Mouse (Mus musculus): ENCODE results near the gene Gpr27. TPM values are rescaled to one million over a fixed set of nuclear protein-coding genes. Genes with fewer than 3 reads are reported as not detected.

Gene Gpr27
- polyA plus RNA-seq, 1 experiment from 2014 or later: 23.6 TPM

DNA sequence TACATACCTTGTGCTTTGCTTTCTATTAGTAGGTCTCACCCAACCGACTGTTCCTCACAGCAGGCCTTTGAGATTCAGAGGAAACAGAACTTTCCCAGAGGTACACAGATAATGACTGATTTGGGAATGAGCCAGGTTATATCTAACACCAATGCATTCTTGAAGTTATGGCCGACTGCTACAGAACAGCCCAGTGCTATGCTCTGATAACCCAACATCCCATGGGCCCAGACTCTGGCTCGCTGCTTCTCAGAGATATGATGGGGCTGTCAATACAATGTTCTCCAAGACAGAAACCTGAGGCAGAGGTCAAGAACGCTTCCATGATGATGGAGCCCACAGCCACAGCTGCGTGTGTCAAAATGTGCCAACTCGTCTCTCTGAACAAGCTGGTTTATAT, 4.0 kb upstream of the Gpr27 start:
- Histone ChIP-seq H3K36me3 (ENCODE audit: control insufficient read depth, insufficient read depth, low read length) (no peaks in the 10 kb centered on the region), H3K27me3 (ENCODE audit: control insufficient read depth, insufficient read depth, low read length) (peaks cover 18% of the 10 kb centered on the region; the same call in 1 of the 2 replicates), H3K4me1 (ENCODE audit: control insufficient read depth, insufficient read depth, low read length) (peaks cover 5% of the 10 kb centered on the region; the same call in 1 of the 2 replicates), H3K9ac (replicated peaks; ENCODE audit: low read length) (no peak overlapping the region), H3K4me3 (replicated peaks; ENCODE audit: low read depth, low read length) (no peak overlapping the region), H3K27ac (replicated peaks; ENCODE audit: low read depth, low read length) (no peak overlapping the region), H3K4me2 (ENCODE audit: low read length) (no peak overlapping the region), H3K9me3 (ENCODE audit: control insufficient read depth, low read length) (0 out of 2 replicates have a peak, but pooled peaks cover 4% of the 10 kb centered on the region)
- WGBS: 79% methylated on average over 6 of the region's 6 CpGs
- no peak for ATAC-seq (ENCODE audit: low FRiP score, low TSS enrichment)
- no peak for DNase-seq

DNA sequence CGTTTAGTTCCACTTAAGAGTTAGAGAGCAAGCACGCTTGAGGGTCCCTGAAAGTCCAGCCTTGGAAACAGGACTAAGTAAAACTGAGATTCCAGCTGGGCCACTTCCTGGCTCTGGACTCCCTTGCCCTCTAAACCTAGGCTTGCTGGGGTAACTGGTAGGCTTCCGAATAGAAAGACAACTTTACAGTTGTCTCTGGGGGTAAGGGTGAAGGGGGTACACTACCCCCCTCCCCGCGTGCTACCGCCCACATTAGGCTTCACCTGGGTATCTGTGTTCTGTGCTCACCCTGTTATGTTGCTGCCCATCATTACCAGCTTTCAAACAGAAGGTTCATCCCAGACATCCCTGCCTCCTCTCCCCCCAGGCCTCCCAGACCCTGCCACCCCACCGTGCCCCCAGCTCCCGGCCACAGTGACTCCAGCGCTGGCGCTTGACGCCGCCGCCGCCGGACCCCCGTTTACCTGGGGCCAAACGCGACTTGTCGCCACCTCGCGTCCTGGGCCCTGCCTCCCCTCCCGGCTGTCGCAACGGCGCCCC, 743 bp upstream of the Gpr27 start:
- ATAC-seq (ENCODE audit: low FRiP score, low TSS enrichment) (peak; percentile 59; the same call in 1 of the 2 replicates), DNase-seq (peak; percentile 36)
- Histone ChIP-seq H3K4me3 (replicated peaks; ENCODE audit: low read depth, low read length) (peak overlapping the region; percentile 65), H3K36me3 (ENCODE audit: control insufficient read depth, insufficient read depth, low read length) (no peaks in the 10 kb centered on the region), H3K9me3 (ENCODE audit: control insufficient read depth, low read length) (no peaks in the 10 kb centered on the region), H3K9ac (replicated peaks; ENCODE audit: low read length) (peak overlapping the region; percentile 82), H3K4me2 (ENCODE audit: low read length) (peak overlapping the region; percentile 86), H3K27me3 (ENCODE audit: control insufficient read depth, insufficient read depth, low read length) (peaks cover 23% of the 10 kb centered on the region; the same call in 1 of the 2 replicates), H3K27ac (replicated peaks; ENCODE audit: low read depth, low read length) (peak overlapping the region; percentile 92), H3K4me1 (ENCODE audit: control insufficient read depth, insufficient read depth, low read length) (peaks cover 12% of the 10 kb centered on the region; the same call in 1 of the 2 replicates)
- 6% methylated on average over 25 of the region's 25 CpGs for WGBS

GRCm38 (mm10) chr6:99692916-99693841, 700 bp downstream of the Gpr27 start:
- Histone ChIP-seq H3K9ac (replicated peaks; ENCODE audit: low read length) (peak overlapping the region; percentile 82), H3K4me3 (replicated peaks; ENCODE audit: low read depth, low read length) (peak overlapping the region; percentile 65), H3K9me3 (ENCODE audit: control insufficient read depth, low read length) (no peaks in the 10 kb centered on the region), H3K27ac (replicated peaks; ENCODE audit: low read depth, low read length) (peak overlapping the region; percentile 92), H3K36me3 (ENCODE audit: control insufficient read depth, insufficient read depth, low read length) (no peaks in the 10 kb centered on the region), H3K27me3 (ENCODE audit: control insufficient read depth, insufficient read depth, low read length) (peaks cover 23% of the 10 kb centered on the region; the same call in 1 of the 2 replicates), H3K4me2 (ENCODE audit: low read length) (peak overlapping the region; percentile 86), H3K4me1 (ENCODE audit: control insufficient read depth, insufficient read depth, low read length) (peaks cover 12% of the 10 kb centered on the region; the same call in 1 of the 2 replicates)
- peak; percentile 65 for DNase-seq
- ATAC-seq (ENCODE audit: low FRiP score, low TSS enrichment): peak; percentile 43; the same call in 1 of the 2 replicates
- under 1% methylated on average over 103 of the region's 110 CpGs for WGBS

GRCm38 (mm10) chr6:99700484-99700883, 8.0 kb downstream of the Gpr27 start:
- ATAC-seq (ENCODE audit: low FRiP score, low TSS enrichment) (no peak), DNase-seq (no peak)
- H3K4me3 ChIP-seq (replicated peaks; ENCODE audit: low read depth, low read length): no peak overlapping the region
- no peak overlapping the region for H3K27ac ChIP-seq (replicated peaks; ENCODE audit: low read depth, low read length)
- no peaks in the 10 kb centered on the region for H3K36me3 ChIP-seq (ENCODE audit: control insufficient read depth, insufficient read depth, low read length)
- no peaks in the 10 kb centered on the region for H3K9me3 ChIP-seq (ENCODE audit: control insufficient read depth, low read length)
- no peaks in the 10 kb centered on the region for H3K4me1 ChIP-seq (ENCODE audit: control insufficient read depth, insufficient read depth, low read length)
- no peak overlapping the region for H3K4me2 ChIP-seq (ENCODE audit: low read length)
- H3K27me3 ChIP-seq (ENCODE audit: control insufficient read depth, insufficient read depth, low read length): no peaks in the 10 kb centered on the region
- WGBS: 62% methylated on average over 3 of the region's 3 CpGs
- H3K9ac ChIP-seq (replicated peaks; ENCODE audit: low read length): no peak overlapping the region

GRCm38 (mm10) chr6:99711576-99712101, 19.2 kb downstream of the Gpr27 start:
- no peaks in the 10 kb centered on the region for H3K36me3 ChIP-seq (ENCODE audit: control insufficient read depth, insufficient read depth, low read length)
- H3K9ac ChIP-seq (replicated peaks; ENCODE audit: low read length): no peak overlapping the region
- no peak overlapping the region for H3K4me2 ChIP-seq (ENCODE audit: low read length)
- H3K4me3 ChIP-seq (replicated peaks; ENCODE audit: low read depth, low read length): no peak overlapping the region
- no peak for DNase-seq
- H3K27ac ChIP-seq (replicated peaks; ENCODE audit: low read depth, low read length): no peak overlapping the region
- H3K27me3 ChIP-seq (ENCODE audit: control insufficient read depth, insufficient read depth, low read length): no peaks in the 10 kb centered on the region
- H3K4me1 ChIP-seq (ENCODE audit: control insufficient read depth, insufficient read depth, low read length): no peaks in the 10 kb centered on the region
- H3K9me3 ChIP-seq (ENCODE audit: control insufficient read depth, low read length): no peaks in the 10 kb centered on the region
- WGBS: 76% methylated on average over 11 of the region's 11 CpGs
- ATAC-seq (ENCODE audit: low FRiP score, low TSS enrichment): no peak

DNA sequence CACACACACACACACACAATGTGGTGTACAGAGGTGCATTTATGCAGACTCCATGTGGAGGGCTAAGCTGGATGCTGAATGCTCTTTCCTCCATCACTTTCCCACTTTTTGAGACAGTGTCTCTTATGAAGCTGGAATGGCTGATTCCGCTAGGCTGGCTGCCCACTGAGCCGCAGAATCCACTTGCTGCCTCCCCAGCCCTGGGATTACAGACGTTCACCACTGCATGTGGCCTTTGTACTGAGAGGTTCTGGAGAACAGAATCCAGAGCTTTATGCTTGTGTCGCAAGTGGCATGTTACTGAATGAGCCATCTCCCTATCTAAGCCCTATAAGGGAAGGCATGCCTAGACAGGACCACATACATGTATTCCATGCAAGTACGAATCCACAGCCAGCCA, 20.8 kb downstream of the Gpr27 start:
- Histone ChIP-seq H3K4me2 (ENCODE audit: low read length) (no peak overlapping the region), H3K27ac (replicated peaks; ENCODE audit: low read depth, low read length) (no peak overlapping the region), H3K36me3 (ENCODE audit: control insufficient read depth, insufficient read depth, low read length) (no peaks in the 10 kb centered on the region), H3K27me3 (ENCODE audit: control insufficient read depth, insufficient read depth, low read length) (no peaks in the 10 kb centered on the region), H3K4me3 (replicated peaks; ENCODE audit: low read depth, low read length) (no peak overlapping the region), H3K4me1 (ENCODE audit: control insufficient read depth, insufficient read depth, low read length) (no peaks in the 10 kb centered on the region), H3K9ac (replicated peaks; ENCODE audit: low read length) (no peak overlapping the region), H3K9me3 (ENCODE audit: control insufficient read depth, low read length) (no peaks in the 10 kb centered on the region)
- no peak for ATAC-seq (ENCODE audit: low FRiP score, low TSS enrichment)
- no peak for DNase-seq
- 60% methylated on average over 5 of the region's 5 CpGs for WGBS

GRCm38 (mm10) chr6:99715191-99715590, 22.7 kb downstream of the Gpr27 start:
- Histone ChIP-seq H3K4me3 (replicated peaks; ENCODE audit: low read depth, low read length) (no peak overlapping the region), H3K27ac (replicated peaks; ENCODE audit: low read depth, low read length) (no peak overlapping the region), H3K9me3 (ENCODE audit: control insufficient read depth, low read length) (no peaks in the 10 kb centered on the region), H3K27me3 (ENCODE audit: control insufficient read depth, insufficient read depth, low read length) (no peaks in the 10 kb centered on the region), H3K4me1 (ENCODE audit: control insufficient read depth, insufficient read depth, low read length) (no peaks in the 10 kb centered on the region), H3K9ac (replicated peaks; ENCODE audit: low read length) (no peak overlapping the region), H3K36me3 (ENCODE audit: control insufficient read depth, insufficient read depth, low read length) (no peaks in the 10 kb centered on the region), H3K4me2 (ENCODE audit: low read length) (no peak overlapping the region)
- DNase-seq: no peak
- 71% methylated on average over 6 of the region's 6 CpGs for WGBS
- no peak for ATAC-seq (ENCODE audit: low FRiP score, low TSS enrichment)

DNA sequence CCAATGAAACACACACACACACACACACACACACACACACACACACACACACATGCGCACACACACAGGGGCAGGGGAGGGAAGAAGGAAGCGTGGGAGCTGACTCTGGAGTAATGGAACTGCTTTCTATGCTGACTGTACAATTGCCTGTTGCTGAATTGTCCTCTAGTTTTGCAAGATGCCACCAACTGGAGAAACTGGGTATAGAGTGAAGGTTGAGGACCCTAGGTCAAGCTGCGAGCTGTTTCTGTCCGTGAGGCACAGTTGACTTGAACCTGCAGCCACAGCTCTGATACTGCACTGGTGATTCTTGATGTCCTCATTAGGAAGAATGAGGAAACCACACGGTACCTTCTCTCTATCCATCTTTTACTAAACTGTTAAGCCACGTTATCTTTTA, 23.4 kb downstream of the Gpr27 start:
- no peak for DNase-seq
- Histone ChIP-seq H3K27ac (replicated peaks; ENCODE audit: low read depth, low read length) (no peak overlapping the region), H3K36me3 (ENCODE audit: control insufficient read depth, insufficient read depth, low read length) (no peaks in the 10 kb centered on the region), H3K4me1 (ENCODE audit: control insufficient read depth, insufficient read depth, low read length) (no peaks in the 10 kb centered on the region), H3K9me3 (ENCODE audit: control insufficient read depth, low read length) (no peaks in the 10 kb centered on the region), H3K4me2 (ENCODE audit: low read length) (no peak overlapping the region), H3K27me3 (ENCODE audit: control insufficient read depth, insufficient read depth, low read length) (no peaks in the 10 kb centered on the region), H3K4me3 (replicated peaks; ENCODE audit: low read depth, low read length) (no peak overlapping the region), H3K9ac (replicated peaks; ENCODE audit: low read length) (no peak overlapping the region)
- 75% methylated on average over 6 of the region's 6 CpGs for WGBS
- ATAC-seq (ENCODE audit: low FRiP score, low TSS enrichment): no peak

Measured in midbrain, embryonic 14.5 days (tissue).